Mouse (Mus musculus) CH12.LX (cell line): Measurements from ENCODE around the gene Col4a2.

ENCODE experiments used
- CHD1 ChIP-seq: IDR thresholded peaks from 2 replicates; pipeline ENCODE4 v1.6.1; 2012; ENCODE audit warnings: low read depth, low read length, improper control_type of control experiment, inconsistent platforms
- CHD2 ChIP-seq: IDR thresholded peaks from 2 replicates; pipeline ENCODE4 v1.6.1; 2011; ENCODE audit warnings: low read length, improper control_type of control experiment
- CTCF ChIP-seq, 2 experiments: IDR thresholded peaks in 1 of 2; conservative IDR thresholded peaks in 1 of 2; 2 replicates each; pipeline ENCODE4 v1.5.1; 2011 to 2012; ENCODE audit warnings: low read depth in 2 of 2, low read length in 2 of 2, improper control_type of control experiment in 1 of 2, inconsistent platforms in 1 of 2, mild to moderate bottlenecking in 1 of 2, moderate library complexity in 1 of 2
- EP300 ChIP-seq: IDR thresholded peaks from 2 replicates; pipeline ENCODE4 v1.6.1; 2011; ENCODE audit warnings: low read length, improper control_type of control experiment
- IRF4 ChIP-seq: IDR thresholded peaks from 2 replicates; pipeline ENCODE4 v1.6.1; 2014; ENCODE audit warnings: low read depth, mild to moderate bottlenecking, inconsistent platforms, low read length, improper control_type of control experiment
- JUN ChIP-seq: IDR thresholded peaks from 2 replicates; pipeline ENCODE4 v1.6.1; 2011; ENCODE audit warnings: low read depth, mild to moderate bottlenecking, low read length, improper control_type of control experiment, moderate library complexity; ENCODE audit not compliant: insufficient read depth
- JUND ChIP-seq: conservative IDR thresholded peaks from 2 replicates; pipeline ENCODE4 v1.6.1; 2011; ENCODE audit warnings: low read depth, low read length, improper control_type of control experiment
- NELFE ChIP-seq: IDR thresholded peaks from 2 replicates; pipeline ENCODE4 v1.6.1; 2011; ENCODE audit warnings: low read depth, low read length, improper control_type of control experiment
- POLR2A ChIP-seq: IDR thresholded peaks from 2 replicates; pipeline ENCODE4 v1.6.1; 2011; ENCODE audit warnings: low read depth, mild to moderate bottlenecking, improper control_type of control experiment, low read length
- RAD21 ChIP-seq: IDR thresholded peaks from 2 replicates; pipeline ENCODE4 v1.6.1; 2011; ENCODE audit warnings: low read depth, mild to moderate bottlenecking, low read length, improper control_type of control experiment, moderate library complexity
- TCF12 ChIP-seq: IDR thresholded peaks from 2 replicates; pipeline ENCODE4 v1.6.1; 2014; ENCODE audit warnings: low read depth, mild to moderate bottlenecking, inconsistent platforms, low read length, improper control_type of control experiment
- UBTF ChIP-seq: IDR thresholded peaks from 2 replicates; pipeline ENCODE4 v1.6.1; 2012; ENCODE audit warnings: low read depth, mild to moderate bottlenecking, inconsistent platforms, low read length, improper control_type of control experiment, moderate library complexity
- USF1 ChIP-seq: IDR thresholded peaks from 2 replicates; pipeline ENCODE4 v1.6.1; 2014; ENCODE audit warnings: low read depth, mild to moderate bottlenecking, inconsistent platforms, low read length, improper control_type of control experiment

- TF ChIP-seq CHD1 (no peak), TCF12 (no peak), JUN (no peak), EP300 (no peak), CTCF (conservative IDR thresholded peaks at IDR 0.05 in 1 of 2, IDR thresholded peaks at IDR 0.05 in 1 of 2; ENCODE audit: low read depth in 2 of 2, low read length in 2 of 2) (no peak), CHD2 (no peak), USF1 (no peak), UBTF (no peak), RAD21 (no peak), JUND (no peak), IRF4 (no peak), NELFE (no peak), POLR2A (no peak)
These were observed 61.2 kb downstream of the Col4a2 start for GRCm38 (mm10) chr8:11373643-11374325.
